Mouse (Mus musculus) megakaryocyte, embryonic 14.5 days (primary cell): ENCODE measurements around the gene Sept9.

Experiments
- FLI1 ChIP-seq: IDR thresholded peaks from 2 replicates; pipeline ENCODE4 v1.6.1; 2012; ENCODE audit warnings: low read length, inconsistent platforms, mixed read lengths
- GATA1 ChIP-seq: IDR thresholded peaks from 3 replicates; pipeline ENCODE4 v1.6.1; 2012; ENCODE audit warnings: mixed read lengths, low read length, inconsistent platforms, borderline replicate concordance

- TF ChIP-seq GATA1 (no peak; the same call in 2 of the 3 replicates), FLI1 (no peak)
Observed at GRCm38 (mm10) chr11:117235086-117235897, 35.8 kb downstream of the Sept9 start.
